Mouse (Mus musculus) megakaryocyte, embryonic 14.5 days (primary cell): Measurements from ENCODE around the gene Pitpnc1.

Source experiments
- FLI1 ChIP-seq: IDR thresholded peaks from 2 replicates; pipeline ENCODE4 v1.6.1; 2012; ENCODE audit warnings: low read length, inconsistent platforms, mixed read lengths
- GATA1 ChIP-seq: IDR thresholded peaks from 3 replicates; pipeline ENCODE4 v1.6.1; 2012; ENCODE audit warnings: mixed read lengths, low read length, inconsistent platforms, borderline replicate concordance

- no peak for TF ChIP-seq GATA1
- TF ChIP-seq FLI1 = no peak
Measured at GRCm38 (mm10) chr11:107321819-107322218, 148.7 kb downstream of the Pitpnc1 start.
